Mouse (Mus musculus) CD4-positive, CD25-positive, alpha-beta regulatory T cell, adult 2 months (primary cell): ENCODE results near the gene Stag3.

Source experiments
- DNase-seq: peaks from one replicate; pipeline ENCODE4 v3.0.0-alpha.2; 2012; ENCODE audit warnings: low read depth, low spot score

Stag3 gene

DNA sequence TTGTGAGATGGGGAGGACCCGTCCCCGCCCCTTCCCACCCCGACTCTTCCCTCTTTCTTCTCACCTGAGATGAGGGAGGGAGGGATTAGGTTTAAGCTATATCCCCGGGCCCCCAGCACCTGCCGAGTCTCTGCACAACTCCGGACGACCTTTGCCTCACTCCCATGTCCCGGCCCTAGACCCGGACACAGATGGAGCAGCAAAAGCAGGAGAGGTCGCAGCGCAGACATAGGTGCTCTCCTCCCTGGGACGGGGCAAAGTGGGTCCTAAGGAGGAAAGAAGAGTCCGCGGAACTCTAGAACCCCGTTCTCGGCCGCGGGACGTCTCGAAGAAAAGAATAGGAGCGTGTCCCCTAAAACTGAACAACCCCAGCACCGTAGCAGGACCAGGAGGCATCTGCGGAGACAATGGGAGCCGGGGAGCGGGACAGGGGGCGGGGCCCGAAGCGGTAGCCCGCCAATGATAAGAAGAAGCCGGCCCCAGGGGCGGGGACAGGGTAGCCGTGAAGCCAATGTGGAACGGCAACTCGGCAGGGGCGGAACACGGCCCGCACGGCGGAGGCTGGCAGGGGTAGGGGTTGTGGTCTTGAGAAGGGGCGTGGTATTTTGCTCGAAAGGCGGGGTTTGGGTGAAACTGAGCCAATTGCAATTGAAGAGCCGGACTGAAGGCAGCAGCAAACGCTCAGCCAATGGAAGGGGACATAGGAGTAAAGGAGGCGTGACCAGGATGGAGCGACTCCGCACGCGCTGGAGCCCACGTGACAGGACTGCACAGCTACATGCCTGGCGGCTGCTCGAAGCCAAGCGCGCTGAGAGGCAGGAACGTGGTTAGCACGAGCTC lies at the start of gene Stag3, which contains the start of the genes Gm43720 and Gpc2:
Gene Stag3 (plus strand): TSS at position 656 of the 840 bp plus-strand sequence.
Gene Gm43720 (minus strand): TSS at position 374 of the 840 bp plus-strand sequence.
Gene Gpc2 (minus strand): TSS at position 421 of the 840 bp plus-strand sequence.
- peak; percentile 94 for DNase-seq

DNA sequence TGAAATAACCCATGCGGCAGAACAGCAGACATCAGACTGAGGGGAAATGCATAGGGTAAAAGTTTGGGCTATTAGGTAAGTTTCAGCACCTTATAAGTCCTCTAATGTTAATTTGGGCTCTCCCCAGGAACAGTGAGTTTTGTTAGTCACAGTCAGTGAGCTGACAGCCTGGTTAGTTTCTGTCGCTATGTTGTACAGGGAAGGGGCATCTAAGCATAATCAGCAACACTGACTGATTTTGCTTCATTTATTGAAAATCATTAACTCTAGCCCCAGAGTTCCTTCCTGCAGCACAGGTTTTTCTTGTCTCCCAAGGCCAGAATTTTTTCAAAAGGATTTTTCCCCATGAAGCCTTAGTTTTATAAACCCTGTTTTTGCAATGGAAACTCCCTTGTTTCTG lies 46.3 kb upstream of the Stag3 start:
- DNase-seq = no peak

DNA sequence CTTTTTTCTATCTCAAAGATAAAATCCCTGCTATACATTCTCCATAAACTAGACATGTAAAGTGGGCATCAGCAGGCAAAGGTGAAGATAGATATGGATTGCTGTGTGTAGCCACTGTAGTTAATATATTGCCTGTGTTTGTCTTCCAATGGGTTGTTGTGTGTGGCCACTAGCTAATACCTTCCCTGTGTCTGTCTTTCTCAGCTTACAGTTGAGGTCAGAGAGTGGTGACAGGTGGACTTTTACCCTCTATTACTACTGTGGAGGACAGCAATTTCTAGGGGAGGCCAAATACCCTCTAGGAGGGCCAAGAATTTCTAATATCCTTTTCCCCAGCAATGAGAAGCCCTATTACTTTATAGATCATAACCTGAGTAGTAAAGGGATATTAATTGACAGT lies 45.8 kb upstream of the Stag3 start:
- DNase-seq = no peak

- no peak for DNase-seq
These were observed 38.5 kb upstream of the Stag3 start for GRCm38 (mm10) chr5:138241511-138241910.

- no peak for DNase-seq
These were observed 28.9 kb upstream of the Stag3 start for GRCm38 (mm10) chr5:138251144-138251543.

- DNase-seq = no peak
These were observed 27.0 kb upstream of the Stag3 start for GRCm38 (mm10) chr5:138253061-138253460.

DNA sequence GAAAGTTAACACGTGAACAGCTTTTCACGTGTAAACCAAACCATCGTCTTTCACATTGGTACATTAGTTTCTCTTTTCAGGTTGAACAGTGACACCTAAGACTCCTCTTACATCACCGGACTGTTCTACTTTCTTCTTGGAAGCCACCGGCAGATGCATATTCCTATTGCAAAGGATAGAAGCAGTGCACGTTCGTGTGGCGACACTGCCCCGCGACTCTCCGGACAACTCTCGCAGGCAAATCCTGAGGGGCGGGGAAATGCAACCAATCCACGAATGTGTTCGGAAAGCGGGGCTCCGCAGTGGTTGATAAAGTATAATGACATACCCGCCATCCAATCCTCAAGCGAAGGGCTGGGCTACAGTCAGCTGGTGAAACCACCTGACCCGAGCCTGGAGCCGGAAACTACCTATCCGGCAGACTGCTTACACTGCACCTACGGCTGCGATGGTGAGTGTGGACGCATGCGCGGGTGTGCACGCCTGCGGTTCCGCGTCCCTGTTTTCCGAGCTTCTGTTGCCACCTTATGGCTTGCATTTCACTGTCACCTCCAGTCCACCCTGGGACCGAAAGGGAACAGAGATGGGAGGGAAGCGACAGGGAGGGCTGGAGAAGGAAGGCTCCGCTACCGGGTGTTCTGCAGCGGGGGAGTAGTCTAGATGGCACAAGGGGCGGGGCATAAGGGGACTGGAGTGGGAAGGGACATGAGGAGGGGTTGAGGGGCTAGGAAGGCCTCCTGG lies 24.5 kb upstream of the Stag3 start, which contains the start of gene Lamtor4:
Gene Lamtor4 (plus strand): TSS at position 130 of the 741 bp plus-strand sequence.
- DNase-seq = peak; percentile 96

DNA sequence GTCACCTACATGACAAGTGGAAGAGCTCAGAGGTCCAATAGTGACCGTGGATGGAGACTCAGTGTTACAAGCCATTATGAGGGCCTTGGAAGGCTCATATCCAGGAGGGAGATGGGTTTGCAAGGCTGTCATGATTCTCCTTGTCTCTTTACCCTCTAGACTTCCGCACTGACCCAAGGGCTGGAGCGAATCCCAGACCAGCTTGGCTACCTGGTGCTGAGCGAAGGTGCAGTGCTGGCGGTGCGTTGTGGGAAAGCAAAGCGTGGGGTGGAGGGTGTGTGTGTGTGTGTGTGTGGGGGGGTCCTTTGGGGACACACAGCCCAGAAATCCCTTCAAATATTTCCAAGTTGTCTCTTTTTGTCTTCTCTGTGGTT lies 24.0 kb upstream of the Stag3 start:
- no peak for DNase-seq

- DNase-seq = peak; percentile 63
These were observed 23.0 kb upstream of the Stag3 start for GRCm38 (mm10) chr5:138256966-138257584.

DNA sequence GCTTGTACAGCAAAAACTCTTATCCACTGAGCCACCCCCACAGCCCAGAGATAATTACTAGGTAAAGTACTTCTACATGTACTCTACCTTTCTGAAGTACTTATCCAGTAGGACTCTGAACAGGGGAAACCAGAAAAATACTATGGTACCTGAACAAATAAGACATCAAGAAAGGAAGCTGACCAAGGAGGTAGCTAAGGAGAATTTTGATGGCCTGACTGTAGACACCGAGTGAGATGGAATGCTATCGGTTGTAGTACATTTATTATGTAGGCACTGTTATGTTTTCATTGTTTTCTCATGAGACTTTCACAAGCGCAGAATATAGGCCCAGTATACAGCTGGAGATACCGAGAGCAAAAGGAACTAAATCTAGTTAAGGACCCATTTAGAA lies 22.5 kb upstream of the Stag3 start:
- DNase-seq = no peak

DNA sequence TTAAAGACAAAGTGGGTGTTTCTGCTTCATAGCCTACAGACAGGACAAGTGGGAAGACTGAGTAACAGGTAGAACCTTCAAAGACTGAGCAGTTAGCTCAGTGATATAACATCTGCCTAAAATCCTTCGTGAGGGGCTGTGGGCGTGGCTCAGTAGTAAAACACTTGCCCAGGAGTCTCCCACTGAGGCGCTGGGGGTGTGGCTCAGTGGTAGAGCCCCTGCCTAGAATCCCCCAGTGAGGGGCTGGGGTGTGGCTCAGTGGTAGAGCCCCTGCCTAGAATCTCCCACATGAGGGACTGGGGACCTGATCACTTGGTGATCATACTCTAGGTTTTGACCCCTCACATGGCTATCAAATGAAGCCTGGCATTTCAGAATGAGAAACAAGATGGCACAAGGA lies 22.0 kb upstream of the Stag3 start:
- DNase-seq = no peak

GRCm38 (mm10) chr5:138258542-138258941 lies 21.5 kb upstream of the Stag3 start:
- no peak for DNase-seq

DNA sequence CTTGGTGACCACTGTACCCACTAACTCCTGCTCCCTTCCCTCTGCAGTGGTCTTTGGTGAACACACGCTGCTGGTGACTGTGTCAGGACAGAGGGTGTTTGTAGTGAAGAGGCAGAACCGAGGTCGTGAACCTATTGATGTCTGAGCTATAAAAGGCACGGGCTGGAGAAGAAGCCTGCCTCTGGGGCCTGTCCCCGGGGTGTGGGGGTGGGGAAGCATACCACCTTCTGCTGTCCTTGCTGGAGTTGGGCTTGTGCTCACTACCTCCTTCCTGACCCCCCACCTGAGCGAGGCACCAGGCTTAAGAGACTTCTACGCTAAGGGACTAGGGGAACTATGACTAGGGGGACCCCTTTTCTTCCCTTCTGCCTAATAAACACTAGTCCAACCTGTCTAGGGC lies 21.0 kb upstream of the Stag3 start:
- DNase-seq = no peak

GRCm38 (mm10) chr5:138260051-138260450 lies 20.0 kb upstream of the Stag3 start:
- no peak for DNase-seq

- no peak for DNase-seq
These were observed 19.2 kb upstream of the Stag3 start for GRCm38 (mm10) chr5:138260834-138261233.

GRCm38 (mm10) chr5:138262001-138262400 lies 18.0 kb upstream of the Stag3 start:
- no peak for DNase-seq

- DNase-seq = no peak
These were observed 17.3 kb upstream of the Stag3 start for GRCm38 (mm10) chr5:138262582-138263240.

GRCm38 (mm10) chr5:138263260-138264206 lies 16.5 kb upstream of the Stag3 start, which contains the start of gene BC037034:
TSS of gene BC037034 (minus strand) at chr5:138264033.
- DNase-seq = peak; percentile 95

- no peak for DNase-seq
These were observed 15.8 kb upstream of the Stag3 start for GRCm38 (mm10) chr5:138264207-138264578.

- no peak for DNase-seq
These were observed 14.3 kb upstream of the Stag3 start for GRCm38 (mm10) chr5:138265712-138266111.
